ENCODE assay signal across 15 mouse cellular contexts in the genomic region with DNA sequence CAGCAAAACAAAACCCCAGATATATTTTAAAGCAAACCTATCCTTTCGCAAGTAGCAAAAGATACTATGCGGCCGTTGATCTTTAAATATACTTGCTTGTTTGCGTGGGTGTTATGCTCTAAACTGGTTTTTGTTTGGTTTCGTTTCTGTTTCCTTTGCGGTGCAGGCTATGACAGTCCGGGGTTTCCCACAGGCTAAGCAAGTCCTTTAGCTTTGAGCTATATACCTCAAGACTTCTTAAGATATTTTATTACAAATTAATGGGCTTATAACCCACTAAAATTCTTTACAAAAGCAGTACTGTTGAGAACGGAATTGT.
DNase-seq lines count a peak whose midpoint lies in the region; ATAC-seq lines count a peak whose summit lies in the region.
"Had no signal": no experiment of that assay in that cellular context is flagged by ENCODE, and none has a peak within 500 bp of the region (broad histone marks: within the 10 kb centered on the region; RNA-seq: fewer than 3 reads in every experiment).

No protein-coding gene starts in this region.

- H3K4me3 ChIP-seq in heart, embryonic 14.5 days (ENCODE audit: control insufficient read depth in 1 of 2, insufficient read depth in 1 of 2, low read depth in 1 of 2, low read length in 2 of 2) = no peak overlapping the region
- H3K4me3 ChIP-seq in embryonic facial prominence, embryonic 15.5 days (replicated peaks) = no peak overlapping the region
- H3K4me3 ChIP-seq: liver, embryonic 13.5 days; midbrain, embryonic 15.5 days had no signal

- H3K27ac ChIP-seq in heart, embryonic 14.5 days (replicated peaks in 1 of 2; ENCODE audit: control insufficient read depth in 1 of 2, insufficient read depth in 1 of 2, low read depth in 2 of 2, low read length in 2 of 2) = no peak overlapping the region; a peak in 1 of 4 replicates
- peak overlapping the region; percentile 60; the same call in 1 of the 2 replicates for H3K27ac ChIP-seq in embryonic facial prominence, embryonic 15.5 days (replicated peaks)
- H3K27ac ChIP-seq: kidney, postnatal 0 days; liver, embryonic 13.5 days; midbrain, embryonic 15.5 days had no signal

- peak overlapping the region; percentile 34 for H3K9ac ChIP-seq in heart, embryonic 14.5 days (ENCODE audit: low read length)
- no peak overlapping the region for H3K9ac ChIP-seq in embryonic facial prominence, embryonic 15.5 days
- H3K9ac ChIP-seq: liver, embryonic 13.5 days; midbrain, embryonic 15.5 days had no signal

- H3K27me3 ChIP-seq in heart, embryonic 14.5 days (ENCODE audit: control insufficient read depth, insufficient read depth, low read length) = no peaks in the 10 kb centered on the region
- H3K27me3 ChIP-seq in embryonic facial prominence, embryonic 15.5 days = no peaks in the 10 kb centered on the region
- H3K27me3 ChIP-seq: liver, embryonic 13.5 days; midbrain, embryonic 15.5 days had no signal

- ATAC-seq in heart, embryonic 14.5 days (ENCODE audit: insufficient number of reproducible peaks, insufficient read depth, low FRiP score, low read depth) = no peak
- ATAC-seq in CD4-positive, CD25-positive, alpha-beta regulatory T cell, adult 4 months = peak; percentile 86
- no peak for ATAC-seq in embryonic facial prominence, embryonic 15.5 days (ENCODE audit: insufficient number of reproducible peaks, low FRiP score, low TSS enrichment, low read depth)
- ATAC-seq: midbrain, embryonic 15.5 days had no signal

- DNase-seq in heart, postnatal 4 days = no peak
- peak; percentile 9 to 37 for DNase-seq in natural killer cell, adult 2 months (ENCODE audit: low spot score in 2 of 2)
- no peak for DNase-seq in embryo, embryonic 10.5 days (ENCODE audit: low spot score)
- no peak for DNase-seq in layer of hippocampus, adult 8-10 months (ENCODE audit: low spot score in 2 of 2)
- DNase-seq in frontal cortex, postnatal 14 days (ENCODE audit: low spot score in 2 of 2) = no peak
- DNase-seq: cerebellum, adult 18-20 months; layer of hippocampus, adult 9-11 months; liver, embryonic 13.5 days; lung, postnatal 10 days; thymus, adult 18-20 months had no signal

- no peaks in the 10 kb centered on the region for H3K9me3 ChIP-seq in heart, embryonic 14.5 days (ENCODE audit: control insufficient read depth, low read length)
- H3K9me3 ChIP-seq in embryonic facial prominence, embryonic 15.5 days (replicated peaks) = no peaks in the 10 kb centered on the region
- H3K9me3 ChIP-seq: liver, embryonic 13.5 days; midbrain, embryonic 15.5 days had no signal

- 84% methylated on average over 8 of the region's 8 CpGs for WGBS in heart, embryonic 14.5 days
- 56% methylated on average over 8 of the region's 8 CpGs for WGBS in embryonic facial prominence, embryonic 15.5 days

- no peaks in the 10 kb centered on the region for H3K36me3 ChIP-seq in heart, embryonic 14.5 days (ENCODE audit: control insufficient read depth, insufficient read depth, low read length)
- H3K36me3 ChIP-seq in embryonic facial prominence, embryonic 15.5 days = no peaks in the 10 kb centered on the region
- H3K36me3 ChIP-seq: liver, embryonic 13.5 days; midbrain, embryonic 15.5 days had no signal

- no peak overlapping the region for H3K4me2 ChIP-seq in heart, embryonic 14.5 days (ENCODE audit: low read length)
- peak overlapping the region; percentile 2; the same call in 1 of the 2 replicates for H3K4me2 ChIP-seq in embryonic facial prominence, embryonic 15.5 days (replicated peaks)
- H3K4me2 ChIP-seq: liver, embryonic 13.5 days; midbrain, embryonic 15.5 days had no signal

- H3K4me1 ChIP-seq in heart, embryonic 14.5 days (ENCODE audit: control insufficient read depth in 2 of 2, insufficient read depth in 2 of 2, low read length in 2 of 2) = peaks cover 13 to 19% of the 10 kb centered on the region in 2 experiments
- peaks cover 28% of the 10 kb centered on the region for H3K4me1 ChIP-seq in embryonic facial prominence, embryonic 15.5 days
- H3K4me1 ChIP-seq: liver, embryonic 13.5 days; midbrain, embryonic 15.5 days had no signal

Comparison
In these comparisons a context has a peak if more than half of its experiments do, and no peak if none do; other contexts are left out.
1. DNase-seq: peak in natural killer cell, adult 2 months (2 of 2); none in heart, postnatal 4 days (single experiment), embryo, embryonic 10.5 days (single experiment), layer of hippocampus, adult 8-10 months (0 of 2) and frontal cortex, postnatal 14 days (0 of 2).